Mouse (Mus musculus): ENCODE measurements around the gene Tmem132b.

Tmem132b gene

DNA sequence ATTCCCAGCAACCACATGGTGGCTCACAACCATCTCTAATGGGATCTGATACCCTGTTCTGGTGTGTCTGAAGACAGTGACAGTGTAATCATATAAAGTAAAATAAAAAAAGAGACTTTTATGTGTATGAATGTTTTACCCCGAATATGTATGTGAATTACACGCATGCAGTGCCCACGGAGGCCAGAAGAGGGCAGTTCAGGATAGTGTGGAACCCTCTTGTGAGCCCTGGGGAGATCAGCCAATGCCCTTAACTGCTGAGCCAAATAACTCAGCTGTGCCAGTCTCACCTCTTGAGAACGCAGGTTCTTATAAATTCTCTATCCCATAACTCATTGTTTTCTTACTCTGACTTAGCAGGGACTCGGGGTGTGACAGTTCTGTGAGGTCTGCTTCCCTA is 12.9 kb upstream of the Tmem132b start:
- no peak for DNase-seq

- DNase-seq, result no peak
Observed at GRCm38 (mm10) chr5:125520930-125521590, 10.5 kb upstream of the Tmem132b start.

DNA sequence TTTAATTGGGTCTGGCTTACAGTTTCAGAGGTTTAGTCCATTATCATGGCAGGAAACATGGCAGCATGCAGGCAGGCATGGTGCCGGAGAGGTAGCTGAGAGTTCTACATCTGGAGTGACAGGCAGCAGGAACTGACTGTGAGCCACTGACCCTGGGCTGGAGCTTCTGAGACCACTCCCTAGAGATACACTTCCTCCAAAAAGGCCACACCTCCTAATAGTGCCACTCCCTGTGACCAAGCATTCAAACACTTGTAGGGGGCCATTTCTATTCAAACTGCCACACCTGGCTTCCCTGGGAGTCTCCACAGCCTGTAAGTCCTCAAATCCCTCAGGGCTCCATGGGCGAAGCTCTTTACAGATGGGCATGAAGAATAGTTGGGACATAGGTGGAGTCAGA is 8.2 kb upstream of the Tmem132b start:
- no peak for DNase-seq

GRCm38 (mm10) chr5:125525516-125525915 is 6.1 kb upstream of the Tmem132b start:
- DNase-seq, result no peak

- no peak for DNase-seq
Observed at GRCm38 (mm10) chr5:125526464-125526863, 5.1 kb upstream of the Tmem132b start.

- DNase-seq, result peak; percentile 62
Observed at GRCm38 (mm10) chr5:125529109-125529508, 2.5 kb upstream of the Tmem132b start.

DNA sequence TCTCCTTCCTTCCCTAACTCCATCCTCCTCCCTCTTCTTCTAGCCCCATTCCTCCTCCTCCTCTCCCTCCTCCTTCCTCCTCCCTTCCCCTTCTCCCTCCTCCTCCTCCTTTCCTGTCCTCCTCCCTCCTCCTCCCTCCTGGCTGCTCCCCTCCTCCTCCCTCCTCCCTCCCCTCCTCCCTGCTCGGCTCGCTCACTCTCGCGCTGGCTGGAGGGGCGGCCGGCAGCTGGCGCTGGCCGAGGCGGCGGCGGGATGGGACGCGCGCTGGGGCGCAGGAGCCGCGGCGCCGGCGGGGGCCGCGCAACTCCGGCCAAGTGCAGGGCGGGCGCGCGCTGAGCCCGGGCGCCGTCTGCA is 594 bp downstream of the Tmem132b start:
- DNase-seq, result no peak

GRCm38 (mm10) chr5:125532545-125533224 is 1.1 kb downstream of the Tmem132b start:
- DNase-seq, result no peak

GRCm38 (mm10) chr5:125533225-125533900 is 1.8 kb downstream of the Tmem132b start:
- DNase-seq, result no peak

- no peak for DNase-seq
Observed at GRCm38 (mm10) chr5:125534168-125534610, 2.6 kb downstream of the Tmem132b start.

GRCm38 (mm10) chr5:125534611-125535324 is 3.2 kb downstream of the Tmem132b start:
- no peak for DNase-seq

DNA sequence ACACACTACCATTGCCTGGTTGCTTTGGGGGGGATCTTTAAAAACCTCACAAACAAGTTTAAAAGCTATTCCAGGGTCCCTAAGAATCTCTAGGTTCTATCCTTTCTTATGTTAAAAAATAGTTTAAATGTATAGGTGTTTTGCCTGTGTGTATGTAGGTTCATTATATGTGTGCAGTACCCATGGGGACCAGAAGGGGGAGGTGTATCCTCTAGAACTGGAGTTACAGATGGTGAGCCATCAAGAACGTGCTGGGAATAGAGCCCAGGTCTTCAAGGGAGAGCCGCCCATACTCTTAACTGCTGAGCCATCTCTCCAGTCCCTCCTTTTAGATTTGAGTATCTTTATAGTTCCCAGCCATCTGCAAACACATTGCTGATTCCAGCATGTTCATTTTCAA is 13.5 kb downstream of the Tmem132b start:
- DNase-seq, result no peak

DNA sequence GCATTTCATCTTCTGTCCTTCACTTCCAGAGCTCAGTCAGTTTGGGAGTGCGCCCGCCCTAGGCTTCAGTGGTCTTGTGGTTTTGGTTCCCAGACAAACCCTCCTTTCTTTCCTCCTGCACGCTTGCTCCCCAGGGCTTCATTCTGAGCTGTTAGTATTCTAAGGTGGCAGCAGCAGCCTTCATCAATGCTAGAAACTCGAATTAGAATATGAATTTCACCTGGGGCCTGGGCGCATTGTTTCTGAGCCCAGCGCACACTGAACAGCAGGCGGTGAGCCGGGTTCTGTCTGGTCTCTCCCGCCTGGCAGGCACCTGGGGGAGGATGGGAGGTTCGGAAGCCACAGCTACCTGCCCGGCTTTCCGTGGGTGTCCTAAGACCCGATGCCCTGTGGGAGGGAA is 14.7 kb downstream of the Tmem132b start:
- no peak for DNase-seq

DNA sequence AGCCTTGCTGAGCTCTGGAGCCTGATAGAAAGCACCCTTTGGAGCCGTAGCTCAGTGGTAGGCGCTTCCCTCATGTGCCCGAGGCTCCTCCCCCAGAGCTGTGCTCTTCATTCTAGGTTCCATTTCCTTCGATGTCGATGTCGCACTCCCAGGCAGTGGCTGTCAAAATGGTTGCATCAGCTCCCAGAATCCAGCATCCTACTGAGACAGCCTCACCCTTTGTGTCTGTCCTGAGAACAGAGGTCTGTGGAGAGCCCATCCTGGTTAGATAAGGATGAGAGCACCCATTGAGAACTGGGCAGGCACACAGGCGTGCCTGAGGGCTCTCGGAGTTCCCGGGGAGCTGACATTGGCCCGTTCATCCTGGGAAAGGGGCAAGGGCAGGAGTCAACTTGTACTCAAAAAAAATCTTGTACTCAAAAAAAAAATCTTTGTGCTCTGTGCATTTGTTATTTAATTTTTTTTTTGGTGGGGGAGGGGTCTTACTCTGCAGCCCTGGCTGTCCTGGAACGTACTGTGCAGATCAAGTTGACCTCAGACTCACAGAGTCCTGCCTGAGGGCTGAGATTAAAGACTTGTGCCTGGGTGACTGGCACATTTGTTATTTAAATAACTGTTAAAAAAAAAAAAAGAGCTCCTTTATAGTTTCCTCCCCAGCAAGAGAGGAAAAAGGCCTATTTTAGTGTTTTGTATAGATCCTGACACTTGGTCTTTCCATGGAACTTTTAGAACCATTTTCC is 18.3 kb downstream of the Tmem132b start:
- no peak for DNase-seq

GRCm38 (mm10) chr5:125555732-125556131 is 24.2 kb downstream of the Tmem132b start:
- DNase-seq, result no peak

GRCm38 (mm10) chr5:125563492-125563891 is 31.9 kb downstream of the Tmem132b start:
- no peak for DNase-seq

DNA sequence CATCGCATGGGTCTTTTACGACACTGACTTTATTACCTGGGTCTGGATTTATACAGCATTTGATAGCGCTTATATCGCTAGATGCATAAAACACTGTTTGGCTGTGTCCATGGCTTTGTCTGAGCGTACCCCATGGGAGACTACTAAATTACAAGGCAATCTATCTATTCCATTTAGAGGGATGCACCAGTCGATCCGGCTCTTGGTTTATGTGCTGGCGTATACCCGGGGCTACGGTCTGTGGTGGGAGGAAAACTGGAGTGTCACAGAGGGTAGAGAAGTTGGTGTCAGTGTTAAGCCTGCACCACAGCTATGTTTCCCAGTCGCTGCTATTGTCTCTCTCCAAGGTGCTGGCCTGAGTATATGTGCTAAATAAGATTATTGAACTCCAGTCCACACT is 34.2 kb downstream of the Tmem132b start:
- no peak for DNase-seq

DNA sequence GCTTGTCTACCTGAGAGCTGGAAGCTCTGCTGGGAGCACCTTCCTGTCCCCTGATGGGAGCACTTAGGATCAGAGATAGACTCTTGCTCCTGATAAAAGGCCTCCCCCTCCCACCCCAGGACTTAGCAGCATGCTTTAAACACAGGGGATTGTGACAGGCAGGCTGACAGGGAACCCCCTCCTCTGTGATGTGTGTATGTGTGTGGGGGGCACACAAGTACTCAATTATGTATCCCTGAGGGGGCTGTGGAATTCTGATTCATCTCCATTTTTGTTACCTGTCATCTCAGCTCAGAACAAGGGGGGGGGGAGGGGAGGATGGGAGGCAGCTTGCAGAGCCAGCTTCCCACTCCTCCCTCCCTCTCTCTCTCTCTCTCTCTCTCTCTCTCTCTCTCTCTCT is 36.9 kb downstream of the Tmem132b start:
- no peak for DNase-seq

DNA sequence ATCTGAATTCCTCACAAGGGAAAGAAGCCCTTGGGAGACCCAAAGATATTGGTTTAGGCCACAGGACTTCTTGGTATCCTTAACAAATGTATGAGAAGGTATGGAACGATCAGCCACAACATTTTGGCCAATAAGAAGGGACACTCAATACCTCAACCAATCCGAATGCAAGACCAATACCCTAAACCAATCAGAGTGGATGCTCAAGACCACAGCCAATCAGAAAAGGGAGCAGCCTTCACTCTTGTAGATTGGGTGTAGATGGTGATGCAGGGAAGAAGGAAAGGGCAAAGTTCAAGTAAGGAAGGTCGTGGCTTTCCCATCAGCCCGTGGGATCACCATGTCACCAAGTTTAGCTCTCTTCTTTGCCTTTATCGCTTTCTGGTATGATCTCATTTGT is 40.4 kb downstream of the Tmem132b start:
- DNase-seq, result no peak

- no peak for DNase-seq
Observed at GRCm38 (mm10) chr5:125574886-125575285, 43.3 kb downstream of the Tmem132b start.

- DNase-seq, result no peak
Observed at GRCm38 (mm10) chr5:125575866-125576265, 44.3 kb downstream of the Tmem132b start.

DNA sequence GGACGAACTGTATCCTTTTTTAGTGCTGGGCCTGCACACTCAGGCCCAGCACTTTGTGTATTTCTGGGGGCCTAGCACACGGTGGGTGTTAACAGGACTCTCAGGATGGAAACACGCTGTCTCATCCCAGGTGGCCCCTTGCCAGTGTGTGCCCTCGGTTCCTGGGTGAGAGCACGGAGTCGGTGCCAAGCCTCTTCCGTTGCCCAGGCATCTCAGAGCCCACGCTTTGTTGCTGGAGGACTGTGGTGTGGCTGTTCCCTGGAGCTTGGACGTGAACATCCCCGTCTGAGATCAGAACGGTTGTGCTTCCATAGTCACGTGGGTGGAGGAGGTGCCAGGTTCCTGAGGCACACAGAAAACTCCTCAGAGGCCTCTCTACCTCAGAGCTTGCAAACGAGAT is 47.1 kb downstream of the Tmem132b start:
- DNase-seq, result no peak

DNA sequence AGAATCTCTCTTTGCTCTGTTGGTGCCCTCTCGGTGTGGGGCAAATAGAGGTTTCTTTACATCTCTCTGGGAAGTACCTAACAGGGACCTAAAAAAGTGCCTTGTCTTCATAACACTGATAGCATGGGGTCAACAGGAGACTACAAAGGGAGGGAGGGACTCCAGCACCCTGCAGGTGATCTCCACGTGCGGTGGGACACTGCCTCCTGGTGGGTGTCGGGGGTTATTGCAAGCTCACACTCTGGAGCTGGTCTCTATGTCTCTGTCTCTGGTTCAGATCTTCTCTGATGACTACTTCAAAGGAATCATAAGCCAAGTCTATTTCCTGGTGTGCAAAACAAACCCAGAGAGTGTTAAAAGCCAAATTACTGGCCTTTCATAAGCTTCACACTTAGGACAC is 47.6 kb downstream of the Tmem132b start:
- DNase-seq, result no peak

Measured in cerebellum, adult 8-10 months (tissue).